Mouse (Mus musculus) kidney, embryonic 16.5 days (tissue): ENCODE measurements around the gene Sos2. TPM values are rescaled to one million over a fixed set of nuclear protein-coding genes. Genes with fewer than 3 reads are reported as not detected.
"Not testable (repeated sequence)": the region's sequence is repeated elsewhere in the genome, so short reads cannot be mapped to it uniquely, and the experiment has no call there.

ENCODE experiments used
- ATAC-seq: fragments of 200-750 bp; cut with Nextera tagmentation; 2 replicates; pipeline ENCODE4 v1.8.0; 2017; ENCODE audit warnings: moderate TSS enrichment; ENCODE audit not compliant: low FRiP score, low TSS enrichment
- H3K27ac ChIP-seq: fragments of 300-500 bp; sonication (generic); 2 replicates; pipeline ENCODE4 v1.5.1; 2014; ENCODE audit warnings: low read length
- H3K27me3 ChIP-seq: fragments of 300-500 bp; sonication (generic); 2 replicates; pipeline ENCODE4 v1.6.1; 2014; ENCODE audit warnings: low read length, control low read depth, mixed read lengths; ENCODE audit not compliant: insufficient read depth
- H3K36me3 ChIP-seq: fragments of 300-500 bp; sonication (generic); 2 replicates; pipeline ENCODE4 v1.6.1; 2014; ENCODE audit warnings: low read length, control low read depth, mixed read lengths; ENCODE audit not compliant: insufficient read depth
- H3K4me1 ChIP-seq: fragments of 300-500 bp; sonication (generic); 2 replicates; pipeline ENCODE4 v1.6.1; 2014; ENCODE audit warnings: low read length, control low read depth, mixed read lengths; ENCODE audit not compliant: insufficient read depth
- H3K4me2 ChIP-seq: fragments of 300-500 bp; sonication (generic); replicated peaks from 2 replicates; pipeline ENCODE4 v1.6.1; 2014; ENCODE audit warnings: low read depth, low read length
- H3K4me3 ChIP-seq: fragments of 300-500 bp; sonication (generic); 2 replicates; pipeline ENCODE4 v1.5.1; 2014; ENCODE audit warnings: mild to moderate bottlenecking, low read length
- H3K9ac ChIP-seq: fragments of 300-500 bp; sonication (generic); replicated peaks from 2 replicates; pipeline ENCODE4 v1.6.1; 2014; ENCODE audit warnings: low read length
- H3K9me3 ChIP-seq: fragments of 300-500 bp; sonication (generic); 2 replicates; pipeline ENCODE4 v1.6.1; 2016; ENCODE audit warnings: low read length, control low read depth
- WGBS: fragments of 180-500 bp; shearing (Covaris S2); extraction: QIAGEN DNeasy Blood & Tissue Kit; methylation state at CpG from one replicate; pipeline ENCODE4 v1.1.7; 2014; 5-methylcytosine and 5-hydroxymethylcytosine counted together
- polyA plus RNA-seq: library from polyadenylated mRNA; unstranded; fragments of >200 nt; fragmentation: Nextera tagmentation; extraction: Ambion mirVana; gene quantifications from 2 replicates; pipeline ENCODE4 v1.2.1, GENCODE M21; 2015

Gene Sos2
- polyA plus RNA-seq, 1 experiment from 2014 or later = 7.1 TPM

DNA sequence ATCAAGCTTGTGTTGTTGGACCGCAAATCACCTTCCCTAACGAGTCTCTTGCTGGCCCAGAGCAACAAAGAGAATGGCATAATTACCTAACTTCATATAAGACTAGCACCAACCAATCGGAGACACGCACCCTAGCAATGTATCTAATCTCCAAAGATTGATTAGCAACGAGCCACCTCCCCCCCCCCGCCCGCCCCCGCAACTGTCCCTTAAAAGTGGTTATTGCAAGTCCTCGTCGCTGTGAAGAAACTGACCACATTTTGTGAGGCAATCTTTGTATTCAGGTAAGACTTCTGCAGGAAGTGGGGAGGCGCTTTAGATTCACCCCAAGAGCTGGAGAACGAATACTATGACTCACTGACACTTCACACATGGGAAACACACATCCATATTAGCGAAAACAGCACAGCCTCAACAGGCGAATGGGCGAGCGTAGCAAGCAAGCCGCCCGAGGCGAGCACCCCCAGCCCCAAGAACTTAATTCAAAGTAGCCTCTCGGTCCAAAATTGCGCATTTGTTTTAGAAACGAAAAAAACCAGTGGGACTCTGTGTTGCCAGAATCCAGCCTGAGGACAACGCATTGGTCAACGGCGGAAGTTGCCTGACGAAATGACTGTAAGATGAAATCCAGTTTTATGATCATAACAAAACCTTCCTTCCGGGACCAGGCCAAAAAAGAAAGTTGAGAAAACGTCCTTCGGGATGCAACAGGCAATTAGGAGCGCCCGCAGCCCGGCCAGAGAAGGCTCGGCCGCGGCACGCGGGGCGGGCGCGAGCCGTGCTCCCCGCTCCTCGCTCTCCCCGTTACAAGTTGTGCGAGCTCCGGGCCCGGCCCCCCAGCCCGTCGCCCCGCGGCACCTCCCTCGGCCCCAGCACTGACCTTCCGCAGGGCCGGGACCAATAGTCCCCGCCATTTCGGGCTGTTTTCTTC lies 752 bp downstream of the Sos2 start:
- no peaks in the 10 kb centered on the region for H3K9me3 ChIP-seq
- peak overlapping the region; percentile 85 for H3K4me3 ChIP-seq
- no peak for ATAC-seq
- peaks cover 18% of the 10 kb centered on the region for H3K4me1 ChIP-seq
- H3K36me3 ChIP-seq = no peaks in the 10 kb centered on the region
- no peaks in the 10 kb centered on the region for H3K27me3 ChIP-seq
- peak overlapping the region; percentile 96 for H3K27ac ChIP-seq
- peak overlapping the region; percentile 95 for H3K9ac ChIP-seq
- under 1% methylated on average over 56 of the region's 56 CpGs for WGBS
- peak overlapping the region; percentile 66 for H3K4me2 ChIP-seq

- no peak overlapping the region for H3K9ac ChIP-seq
- no peaks in the 10 kb centered on the region for H3K27me3 ChIP-seq
- H3K4me1 ChIP-seq = peaks cover 28% of the 10 kb centered on the region
- H3K9me3 ChIP-seq = no peaks in the 10 kb centered on the region
- no peak overlapping the region for H3K4me3 ChIP-seq
- 89% methylated on average over 4 of the region's 4 CpGs for WGBS
- no peak for ATAC-seq
- no peaks in the 10 kb centered on the region for H3K36me3 ChIP-seq
- H3K4me2 ChIP-seq = no peak overlapping the region
- H3K27ac ChIP-seq = no peak overlapping the region
These were observed 5.5 kb downstream of the Sos2 start for GRCm38 (mm10) chr12:69676157-69676556.

DNA sequence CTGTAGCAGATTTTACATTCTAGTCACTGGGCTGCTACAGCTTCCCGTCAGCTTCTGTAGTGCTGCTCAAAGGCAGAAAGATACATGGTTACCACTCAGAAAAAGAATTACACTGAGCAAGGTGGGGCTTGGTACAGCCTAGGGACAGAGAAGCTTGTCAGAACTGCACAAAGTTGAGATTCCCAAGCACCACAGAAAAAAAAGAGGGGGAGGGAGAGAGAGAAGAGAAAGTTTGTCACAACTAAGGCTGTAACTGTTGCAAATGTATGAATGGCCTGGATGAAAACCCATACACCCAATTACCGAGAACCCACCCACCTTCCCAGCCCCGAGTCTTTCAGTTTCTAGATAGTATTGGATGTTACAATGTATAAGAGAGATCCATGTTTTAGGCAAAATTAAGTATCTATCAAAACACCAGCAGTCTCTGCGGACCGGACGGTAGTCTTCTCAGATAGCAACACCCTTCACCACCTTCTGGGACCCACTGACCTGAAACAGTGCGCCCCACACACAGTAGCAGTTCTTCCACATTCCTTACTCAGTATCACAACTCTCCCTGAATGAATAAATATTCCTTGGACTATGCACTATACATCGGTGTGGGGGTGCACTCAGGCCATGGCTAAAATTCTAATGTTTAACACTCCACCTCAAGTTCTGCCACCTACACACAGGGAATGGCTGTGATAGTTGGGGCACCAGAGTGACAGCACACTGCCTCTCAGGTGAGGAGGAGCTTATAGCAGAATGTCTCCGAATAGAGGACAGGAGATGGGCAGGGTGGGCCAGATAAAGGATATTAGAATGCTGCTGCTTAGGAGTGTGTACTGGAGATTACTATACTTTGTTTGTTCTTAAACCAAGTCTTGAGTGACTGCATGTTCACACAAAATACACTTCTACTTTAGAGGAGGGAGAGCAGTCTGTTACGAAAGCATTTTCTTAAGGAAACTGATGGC lies 6.8 kb downstream of the Sos2 start:
- peak; percentile 35; the same call in 1 of the 2 replicates for ATAC-seq
- WGBS = 46% methylated on average over 10 of the region's 10 CpGs
- Histone ChIP-seq H3K4me1 (peaks cover 20% of the 10 kb centered on the region), H3K27ac (no peak overlapping the region), H3K36me3 (no peaks in the 10 kb centered on the region), H3K4me3 (no peak overlapping the region), H3K27me3 (no peaks in the 10 kb centered on the region), H3K9me3 (no peaks in the 10 kb centered on the region), H3K9ac (no peak overlapping the region), H3K4me2 (no peak overlapping the region)

GRCm38 (mm10) chr12:69674176-69674575 lies 7.5 kb downstream of the Sos2 start:
- Histone ChIP-seq H3K36me3 (no peaks in the 10 kb centered on the region), H3K9ac (no peak overlapping the region), H3K4me3 (no peak overlapping the region), H3K4me1 (peaks cover 18% of the 10 kb centered on the region), H3K4me2 (no peak overlapping the region), H3K9me3 (no peaks in the 10 kb centered on the region), H3K27me3 (no peaks in the 10 kb centered on the region), H3K27ac (no peak overlapping the region)
- 41% methylated on average over 1 of the region's 1 CpGs for WGBS
- no peak for ATAC-seq

DNA sequence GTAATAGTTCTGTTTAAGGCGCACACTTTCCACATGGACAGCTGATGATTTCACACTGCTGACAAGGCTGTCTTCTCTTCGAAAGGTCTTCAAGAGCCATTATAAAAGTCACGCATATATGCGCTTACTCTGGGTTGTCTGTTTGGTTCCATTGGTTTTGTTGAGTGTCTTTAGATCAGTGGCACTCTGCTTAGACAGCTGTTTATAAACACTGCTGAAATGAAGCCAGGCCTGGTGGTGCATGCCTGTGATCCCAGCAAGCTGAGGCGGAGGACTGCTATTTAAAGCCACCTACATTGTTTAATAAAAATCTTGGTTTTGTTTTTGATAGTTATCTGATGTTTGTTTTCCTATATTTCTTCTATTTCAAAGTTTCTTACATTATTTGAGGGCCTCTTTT lies 14.9 kb downstream of the Sos2 start:
- Histone ChIP-seq H3K9me3 (no peaks in the 10 kb centered on the region), H3K4me3 (no peak overlapping the region), H3K36me3 (0 out of 2 replicates have a peak, but pooled peaks cover 2% of the 10 kb centered on the region), H3K4me2 (no peak overlapping the region), H3K9ac (no peak overlapping the region), H3K27ac (no peak overlapping the region), H3K4me1 (no peaks in the 10 kb centered on the region), H3K27me3 (no peaks in the 10 kb centered on the region)
- ATAC-seq = no peak
- WGBS = 95% methylated on average over 5 of the region's 5 CpGs

DNA sequence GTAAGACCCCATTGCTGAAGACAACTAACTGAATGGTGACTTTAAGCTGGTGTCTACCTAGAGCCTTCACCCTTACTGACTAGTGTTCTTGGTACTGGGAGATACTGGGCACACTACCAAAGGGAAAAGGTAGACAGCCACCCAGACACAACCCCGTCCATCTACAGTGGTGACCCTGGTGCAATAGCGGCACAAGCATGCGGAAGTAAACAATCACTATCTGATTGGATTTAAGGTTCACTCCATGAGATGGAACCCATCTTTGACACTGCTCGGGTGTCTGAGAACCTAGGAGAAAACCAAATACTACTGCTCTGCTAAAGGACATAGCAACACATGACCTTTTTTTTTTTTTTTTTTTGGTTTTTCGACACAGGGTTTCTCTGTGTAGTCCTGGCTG lies 20.0 kb downstream of the Sos2 start:
- Histone ChIP-seq H3K27me3 (no peaks in the 10 kb centered on the region), H3K4me2 (no peak overlapping the region), H3K36me3 (0 out of 2 replicates have a peak, but pooled peaks cover 2% of the 10 kb centered on the region), H3K4me3 (no peak overlapping the region), H3K4me1 (no peaks in the 10 kb centered on the region), H3K9me3 (no peaks in the 10 kb centered on the region), H3K27ac (no peak overlapping the region), H3K9ac (no peak overlapping the region)
- 92% methylated on average over 5 of the region's 5 CpGs for WGBS
- ATAC-seq = no peak

- not testable (repeated sequence) for H3K27me3 ChIP-seq, H3K4me1 ChIP-seq, H3K36me3 ChIP-seq, H3K27ac ChIP-seq, H3K9ac ChIP-seq, H3K4me3 ChIP-seq, H3K4me2 ChIP-seq, H3K9me3 ChIP-seq
- ATAC-seq = peak; percentile 87
These were observed 27.7 kb downstream of the Sos2 start for GRCm38 (mm10) chr12:69653973-69654372.

- peak; percentile 89 for ATAC-seq
- no peak overlapping the region for H3K4me3 ChIP-seq
- H3K9ac ChIP-seq = no peak overlapping the region
- peaks cover 2% of the 10 kb centered on the region; the same call in 1 of the 2 replicates for H3K4me1 ChIP-seq
- no peaks in the 10 kb centered on the region for H3K9me3 ChIP-seq
- 72% methylated on average over 8 of the region's 8 CpGs for WGBS
- H3K27me3 ChIP-seq = no peaks in the 10 kb centered on the region
- H3K27ac ChIP-seq = no peak overlapping the region; the same call in 1 of the 2 replicates
- 0 out of 2 replicates have a peak overlapping the region, but pooled peaks have one; percentile 13 for H3K4me2 ChIP-seq
- H3K36me3 ChIP-seq = peaks cover 8% of the 10 kb centered on the region
These were observed 32.1 kb downstream of the Sos2 start for GRCm38 (mm10) chr12:69649511-69649910.

DNA sequence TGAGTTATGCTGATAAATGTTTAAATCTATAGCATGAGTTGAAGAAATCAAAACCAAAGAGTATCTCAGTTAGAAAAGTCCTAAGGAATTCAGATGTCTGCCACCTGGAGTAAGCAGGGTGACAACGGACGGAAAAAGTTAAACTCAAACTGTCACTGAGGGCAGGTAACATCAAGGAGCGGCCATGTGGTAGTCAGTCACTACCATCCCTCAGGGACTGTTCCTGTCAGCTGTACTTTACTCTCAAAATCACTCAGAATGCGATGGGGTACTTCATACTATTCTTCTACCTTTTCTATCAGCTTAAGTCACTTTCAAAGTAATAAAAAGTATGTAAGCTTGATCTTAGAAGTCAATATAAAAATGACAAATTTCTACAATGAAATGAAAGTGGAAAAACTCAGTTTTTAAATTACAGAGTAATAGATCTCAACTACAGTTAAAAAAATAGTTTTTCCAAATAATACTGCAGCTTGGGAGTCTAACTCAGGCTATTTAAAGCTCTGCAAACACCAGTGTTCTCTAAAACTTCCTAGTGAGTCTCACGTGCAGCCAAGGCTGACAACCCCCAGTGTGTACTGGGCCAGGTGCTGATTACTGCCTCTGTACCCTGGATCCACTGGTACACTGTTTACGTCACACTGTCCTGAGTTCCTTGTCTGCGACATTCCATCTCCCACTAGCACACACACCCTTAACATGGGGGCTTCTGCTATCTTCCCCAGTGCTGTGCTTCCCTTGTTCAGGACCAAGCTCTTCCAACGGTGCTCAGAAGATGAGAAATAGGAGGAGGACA lies 35.6 kb downstream of the Sos2 start:
- H3K27me3 ChIP-seq = no peaks in the 10 kb centered on the region
- peaks cover 2% of the 10 kb centered on the region; the same call in 1 of the 2 replicates for H3K4me1 ChIP-seq
- H3K4me3 ChIP-seq = no peak overlapping the region
- H3K9me3 ChIP-seq = no peaks in the 10 kb centered on the region
- H3K36me3 ChIP-seq = no peaks in the 10 kb centered on the region
- WGBS = 84% methylated on average over 8 of the region's 8 CpGs
- no peak overlapping the region for H3K9ac ChIP-seq
- H3K27ac ChIP-seq = no peak overlapping the region
- no peak for ATAC-seq
- no peak overlapping the region for H3K4me2 ChIP-seq
